Mouse (Mus musculus) lung, postnatal 0 days (tissue): ENCODE measurements at regions not wholly inside any gene's neighbourhood (a gene's known extent, or its start where the extent isn't known, plus 50 kb on each side); places are given as distances from the start of the nearest gene placed in this dataset.

ENCODE experiments used
- ATAC-seq: fragments of 200-750 bp; cut with Nextera tagmentation; 2 replicates; pipeline ENCODE4 v1.8.0; 2017; ENCODE audit warnings: moderate library complexity
- DNase-seq: peaks from one replicate; pipeline ENCODE4 v3.0.0-alpha.2; 2016; ENCODE audit warnings: low spot score
- H3K27ac ChIP-seq: fragments of 300-500 bp; sonication (generic); 2 replicates; pipeline ENCODE4 v1.5.1; 2014; ENCODE audit warnings: antibody characterized with exemption, mild to moderate bottlenecking, low read length, mixed read lengths
- H3K27me3 ChIP-seq: fragments of 300-500 bp; sonication (generic); replicated peaks from 2 replicates; pipeline ENCODE4 v1.6.1; 2014; ENCODE audit warnings: low read length, mixed read lengths; ENCODE audit not compliant: insufficient read depth
- H3K36me3 ChIP-seq: fragments of 300-500 bp; sonication (generic); 2 replicates; pipeline ENCODE4 v1.6.1; 2014; ENCODE audit warnings: low read length, mixed read lengths; ENCODE audit not compliant: insufficient read depth
- H3K4me1 ChIP-seq: fragments of 300-500 bp; sonication (generic); 2 replicates; pipeline ENCODE4 v1.6.1; 2014; ENCODE audit warnings: antibody characterized with exemption, low read depth, low read length, mixed read lengths; ENCODE audit not compliant: insufficient read depth
- H3K4me2 ChIP-seq: fragments of 300-500 bp; sonication (generic); replicated peaks from 2 replicates; pipeline ENCODE4 v1.6.1; 2014; ENCODE audit warnings: low read depth, mild to moderate bottlenecking, low read length, moderate library complexity, mixed read lengths
- H3K4me3 ChIP-seq: fragments of 300-500 bp; sonication (generic); 2 replicates; pipeline ENCODE4 v1.5.1; 2014; ENCODE audit warnings: low read depth, low read length
- H3K9ac ChIP-seq: fragments of 300-500 bp; sonication (generic); replicated peaks from 2 replicates; pipeline ENCODE4 v1.6.1; 2014; ENCODE audit warnings: low read depth, mild to moderate bottlenecking
- H3K9me3 ChIP-seq: fragments of 300-500 bp; sonication (generic); 2 replicates; pipeline ENCODE4 v1.6.1; 2016; ENCODE audit warnings: low read length, mixed read lengths
- CTCF ChIP-seq: IDR thresholded peaks from 2 replicates; pipeline ENCODE4 v1.5.1; 2016; ENCODE audit warnings: antibody characterized with exemption, mild to moderate bottlenecking
- EP300 ChIP-seq: IDR thresholded peaks from 2 replicates; pipeline ENCODE4 v1.6.1; 2016; ENCODE audit warnings: antibody characterized with exemption, mild to moderate bottlenecking, control low read depth
- WGBS: fragments of 180-500 bp; shearing (Covaris S2); extraction: QIAGEN DNeasy Blood & Tissue Kit; methylation state at CpG from one replicate; pipeline ENCODE4 v1.1.7; 2014; 5-methylcytosine and 5-hydroxymethylcytosine counted together

DNA sequence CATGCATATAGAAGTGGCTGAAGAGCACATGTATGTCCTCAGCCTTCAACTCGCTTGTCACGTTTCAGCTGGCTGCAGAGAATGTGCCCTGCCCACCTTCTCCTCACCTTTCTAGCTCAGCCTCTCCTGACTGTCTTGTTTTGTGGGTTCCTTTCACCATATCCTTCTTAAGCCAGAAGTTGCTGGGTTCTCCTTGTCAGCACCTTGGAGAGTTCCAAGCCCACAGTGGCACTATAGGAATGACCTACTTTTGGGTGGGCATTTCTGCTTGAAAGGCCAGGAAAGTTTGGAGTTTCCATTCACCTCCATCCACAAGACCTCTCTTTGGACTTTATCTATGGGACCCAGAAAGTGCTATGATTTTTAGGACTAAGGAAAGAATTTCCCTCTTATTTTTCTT, 144.5 kb upstream of the Kcnd3 start:
- Histone ChIP-seq H3K4me2 (no peak overlapping the region), H3K27ac (no peak overlapping the region), H3K4me3 (no peak overlapping the region), H3K9ac (no peak overlapping the region), H3K9me3 (no peaks in the 10 kb centered on the region), H3K36me3 (no peaks in the 10 kb centered on the region), H3K27me3 (no peaks in the 10 kb centered on the region), H3K4me1 (no peaks in the 10 kb centered on the region)
- ATAC-seq, result no peak
- no peak for DNase-seq
- WGBS, result 44% methylated on average over 2 of the region's 2 CpGs
- TF ChIP-seq CTCF, result no peak
- no peak for TF ChIP-seq EP300

DNA sequence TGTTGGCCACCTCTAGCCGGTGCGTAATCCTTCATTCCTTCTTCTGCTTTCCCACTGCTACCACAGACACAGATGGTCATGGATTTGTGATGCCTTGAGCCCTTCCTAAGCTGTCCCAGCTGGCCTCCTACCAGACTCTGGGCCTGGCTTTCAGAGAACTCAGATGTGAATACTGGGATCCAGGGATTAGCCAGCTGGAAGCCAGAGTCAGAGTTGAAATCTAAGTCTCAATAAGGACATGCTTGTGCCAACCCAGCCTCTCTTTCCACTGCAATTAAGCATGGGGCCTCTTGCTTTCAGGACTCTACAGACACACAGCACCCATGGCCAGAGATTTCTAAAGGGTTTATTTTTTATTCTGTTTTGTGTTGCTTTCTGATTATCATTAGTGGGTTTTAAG, 143.1 kb upstream of the Kcnd3 start:
- no peak for TF ChIP-seq EP300
- TF ChIP-seq CTCF, result no peak
- H3K36me3 ChIP-seq, result no peaks in the 10 kb centered on the region
- WGBS, result 95% methylated on average over 2 of the region's 2 CpGs
- H3K9ac ChIP-seq, result no peak overlapping the region
- H3K4me1 ChIP-seq, result no peaks in the 10 kb centered on the region
- ATAC-seq (no peak), DNase-seq (no peak)
- no peak overlapping the region for H3K4me2 ChIP-seq
- no peaks in the 10 kb centered on the region for H3K27me3 ChIP-seq
- H3K9me3 ChIP-seq, result no peaks in the 10 kb centered on the region
- H3K4me3 ChIP-seq, result no peak overlapping the region
- H3K27ac ChIP-seq, result no peak overlapping the region

DNA sequence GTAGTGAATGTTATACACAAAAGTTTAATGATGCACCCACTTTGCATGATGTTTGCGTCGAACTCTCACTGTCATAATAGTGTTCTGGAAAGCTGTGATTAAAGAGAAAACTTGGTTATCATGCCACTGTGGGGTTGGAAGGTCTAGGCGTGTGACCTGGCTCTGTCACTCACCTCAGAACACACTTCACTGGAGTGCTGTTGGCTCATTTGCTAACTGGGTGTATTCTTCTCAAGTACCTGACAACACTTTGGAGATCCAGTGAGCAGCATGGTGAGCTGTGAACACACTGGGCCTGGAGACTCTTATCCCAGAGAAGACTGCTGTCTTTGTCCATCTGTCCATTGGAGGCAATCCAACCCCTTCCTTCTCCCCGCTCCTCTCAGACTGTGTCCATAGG, 98.9 kb upstream of the Kcnd3 start:
- TF ChIP-seq EP300 (no peak), CTCF (no peak)
- Histone ChIP-seq H3K4me2 (no peak overlapping the region), H3K4me3 (no peak overlapping the region), H3K9me3 (no peaks in the 10 kb centered on the region), H3K9ac (no peak overlapping the region), H3K27ac (no peak overlapping the region), H3K4me1 (no peaks in the 10 kb centered on the region), H3K36me3 (no peaks in the 10 kb centered on the region), H3K27me3 (no peaks in the 10 kb centered on the region)
- ATAC-seq (no peak), DNase-seq (no peak)
- 60% methylated on average over 4 of the region's 4 CpGs for WGBS

- Histone ChIP-seq H3K4me1 (no peaks in the 10 kb centered on the region), H3K4me2 (no peak overlapping the region), H3K4me3 (no peak overlapping the region), H3K9me3 (no peaks in the 10 kb centered on the region), H3K9ac (no peak overlapping the region), H3K27me3 (no peaks in the 10 kb centered on the region), H3K36me3 (no peaks in the 10 kb centered on the region), H3K27ac (no peak overlapping the region)
- DNase-seq (no peak), ATAC-seq (no peak)
- TF ChIP-seq EP300 (no peak), CTCF (no peak)
- WGBS, result 74% methylated on average over 16 of the region's 16 CpGs
Measured at GRCm38 (mm10) chr3:105354123-105354931, 97.8 kb upstream of the Kcnd3 start.

GRCm38 (mm10) chr3:105357511-105357910, 94.6 kb upstream of the Kcnd3 start:
- Histone ChIP-seq H3K4me2 (no peak overlapping the region), H3K36me3 (no peaks in the 10 kb centered on the region), H3K9ac (no peak overlapping the region), H3K9me3 (no peaks in the 10 kb centered on the region), H3K27me3 (no peaks in the 10 kb centered on the region), H3K4me3 (no peak overlapping the region), H3K27ac (no peak overlapping the region), H3K4me1 (no peaks in the 10 kb centered on the region)
- DNase-seq, result no peak
- no peak for ATAC-seq
- WGBS, result 47% methylated on average over 2 of the region's 2 CpGs
- TF ChIP-seq EP300 (no peak), CTCF (no peak)

GRCm38 (mm10) chr3:105359636-105360035, 92.5 kb upstream of the Kcnd3 start:
- 53% methylated on average over 3 of the region's 3 CpGs for WGBS
- H3K4me3 ChIP-seq, result no peak overlapping the region
- no peaks in the 10 kb centered on the region for H3K36me3 ChIP-seq
- no peak overlapping the region for H3K4me2 ChIP-seq
- no peak overlapping the region for H3K9ac ChIP-seq
- no peaks in the 10 kb centered on the region for H3K4me1 ChIP-seq
- no peaks in the 10 kb centered on the region for H3K9me3 ChIP-seq
- no peaks in the 10 kb centered on the region for H3K27me3 ChIP-seq
- ATAC-seq (no peak), DNase-seq (no peak)
- no peak overlapping the region for H3K27ac ChIP-seq
- TF ChIP-seq EP300, result no peak
- TF ChIP-seq CTCF, result no peak
